Mouse (Mus musculus): Measurements from ENCODE around the gene Ankfy1. TPM values are rescaled to one million over a fixed set of nuclear protein-coding genes. Genes with fewer than 3 reads are reported as not detected.
"Not testable (repeated sequence)": the region's sequence is repeated elsewhere in the genome, so short reads cannot be mapped to it uniquely, and the experiment has no call there.

Gene Ankfy1
- polyA plus RNA-seq, 1 experiment from 2014 or later = 21.9 TPM

DNA sequence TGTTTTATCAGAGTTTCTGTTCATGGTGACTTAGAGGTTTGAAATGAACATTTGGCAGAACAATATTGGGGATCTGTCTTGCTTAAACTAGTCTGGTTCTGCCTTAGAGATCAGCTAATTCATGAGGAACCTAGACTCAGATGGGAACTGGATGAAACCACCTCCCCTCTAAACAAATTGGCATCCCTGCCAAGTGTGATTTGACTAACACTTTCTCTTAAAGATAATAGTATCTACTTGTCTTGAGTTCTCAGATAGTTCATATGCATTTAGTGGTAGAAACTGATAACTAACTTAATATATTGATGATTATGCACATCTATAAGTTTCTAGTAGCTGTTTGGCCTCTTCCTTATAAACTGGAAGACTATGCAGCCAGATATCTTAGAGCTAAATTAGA lies 3.1 kb upstream of the Ankfy1 start:
- no peak overlapping the region for H3K4me3 ChIP-seq
- no peaks in the 10 kb centered on the region for H3K36me3 ChIP-seq
- H3K27me3 ChIP-seq (ENCODE audit: insufficient read depth, poor library complexity, severe bottlenecking) = no peaks in the 10 kb centered on the region
- H3K9me3 ChIP-seq = no peaks in the 10 kb centered on the region
- peaks cover 19% of the 10 kb centered on the region for H3K4me1 ChIP-seq
- H3K27ac ChIP-seq = no peak overlapping the region
- no peak for DNase-seq (ENCODE audit: low spot score)

GRCm38 (mm10) chr11:72688242-72688641 lies 1.6 kb upstream of the Ankfy1 start:
- WGBS = 15% methylated on average over 5 of the region's 5 CpGs
- Histone ChIP-seq H3K27me3 (ENCODE audit: insufficient read depth, poor library complexity, severe bottlenecking) (no peaks in the 10 kb centered on the region), H3K27ac (0 out of 2 replicates have a peak overlapping the region, but pooled peaks have one; percentile 93), H3K36me3 (no peaks in the 10 kb centered on the region), H3K9me3 (no peaks in the 10 kb centered on the region), H3K4me1 (peaks cover 19% of the 10 kb centered on the region), H3K4me3 (no peak overlapping the region)
- DNase-seq (ENCODE audit: low spot score) = no peak

- peaks cover 19% of the 10 kb centered on the region for H3K4me1 ChIP-seq
- no peaks in the 10 kb centered on the region for H3K9me3 ChIP-seq
- no peaks in the 10 kb centered on the region for H3K27me3 ChIP-seq (ENCODE audit: insufficient read depth, poor library complexity, severe bottlenecking)
- peak overlapping the region; percentile 93 for H3K27ac ChIP-seq
- H3K4me3 ChIP-seq = peak overlapping the region; percentile 83
- no peaks in the 10 kb centered on the region for H3K36me3 ChIP-seq
- peak; percentile 85 for DNase-seq (ENCODE audit: low spot score)
- 40% methylated on average over 3 of the region's 3 CpGs for WGBS
Observed at GRCm38 (mm10) chr11:72689115-72689514, 691 bp upstream of the Ankfy1 start.

DNA sequence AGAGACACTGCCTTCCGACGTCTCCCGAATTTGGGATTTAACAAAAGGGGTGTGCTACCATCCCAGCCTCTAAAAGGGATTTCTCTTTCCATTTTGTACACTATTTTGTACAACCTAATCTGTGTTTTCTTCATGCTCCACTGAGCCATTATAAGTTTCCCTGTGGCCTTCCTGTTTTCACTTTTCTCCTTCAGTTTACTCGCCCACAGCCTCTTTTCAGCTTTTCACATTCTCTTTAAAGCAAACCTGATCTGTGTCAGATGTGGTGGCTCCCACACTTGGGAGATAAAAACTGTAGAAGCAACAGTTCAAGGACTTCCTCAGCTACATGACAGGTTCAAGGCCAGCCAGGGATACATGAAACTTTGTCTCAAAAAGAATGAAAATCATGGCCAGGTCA lies 2.5 kb downstream of the Ankfy1 start:
- no peak for DNase-seq (ENCODE audit: low spot score)
- no peaks in the 10 kb centered on the region for H3K27me3 ChIP-seq (ENCODE audit: insufficient read depth, poor library complexity, severe bottlenecking)
- H3K4me3 ChIP-seq = no peak overlapping the region
- H3K27ac ChIP-seq = no peak overlapping the region
- H3K4me1 ChIP-seq = peaks cover 19% of the 10 kb centered on the region
- H3K9me3 ChIP-seq = no peaks in the 10 kb centered on the region
- 87% methylated on average over 4 of the region's 4 CpGs for WGBS
- H3K36me3 ChIP-seq = 0 out of 2 replicates have a peak, but pooled peaks cover 3% of the 10 kb centered on the region

GRCm38 (mm10) chr11:72695025-72695424 lies 5.2 kb downstream of the Ankfy1 start:
- WGBS = 68% methylated on average over 3 of the region's 3 CpGs
- Histone ChIP-seq H3K4me1 (peaks cover 13% of the 10 kb centered on the region), H3K4me3 (no peak overlapping the region), H3K36me3 (0 out of 2 replicates have a peak, but pooled peaks cover 9% of the 10 kb centered on the region), H3K9me3 (no peaks in the 10 kb centered on the region), H3K27ac (no peak overlapping the region), H3K27me3 (ENCODE audit: insufficient read depth, poor library complexity, severe bottlenecking) (no peaks in the 10 kb centered on the region)
- no peak for DNase-seq (ENCODE audit: low spot score)

DNA sequence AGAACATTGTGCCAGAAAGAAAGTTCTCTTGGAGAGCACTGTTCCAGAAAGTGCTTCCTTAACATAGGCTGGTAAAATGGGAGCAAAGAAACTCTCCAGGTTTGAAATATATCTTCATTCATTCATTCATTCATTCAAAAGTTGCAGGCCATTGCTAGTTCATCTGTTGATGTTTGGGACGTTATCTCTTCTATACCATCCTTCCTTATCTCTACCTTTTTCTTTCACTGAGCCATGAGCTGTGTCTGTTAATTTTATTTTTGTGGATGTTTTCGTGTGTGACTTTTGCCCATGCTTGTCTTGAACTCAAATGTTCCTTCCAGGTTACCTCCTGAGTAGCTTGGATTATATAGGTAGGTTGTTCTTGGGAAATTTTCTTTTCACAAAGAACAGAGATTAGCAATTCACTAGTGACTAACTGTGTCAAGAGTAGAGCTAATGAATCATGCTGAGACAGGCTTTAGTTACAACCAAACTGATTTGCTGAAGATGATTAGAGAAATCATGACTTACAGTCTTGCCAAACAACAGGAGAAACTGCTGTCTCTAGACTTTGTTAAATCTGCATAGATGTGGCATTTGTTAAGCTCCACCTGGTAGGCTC lies 6.7 kb downstream of the Ankfy1 start:
- Histone ChIP-seq H3K36me3 (peaks cover 12% of the 10 kb centered on the region; the same call in 1 of the 2 replicates), H3K9me3 (no peaks in the 10 kb centered on the region), H3K4me1 (peaks cover 2% of the 10 kb centered on the region), H3K27me3 (ENCODE audit: insufficient read depth, poor library complexity, severe bottlenecking) (no peaks in the 10 kb centered on the region), H3K4me3 (no peak overlapping the region), H3K27ac (no peak overlapping the region)
- WGBS = 88% methylated on average over 2 of the region's 2 CpGs
- no peak for DNase-seq (ENCODE audit: low spot score)

DNA sequence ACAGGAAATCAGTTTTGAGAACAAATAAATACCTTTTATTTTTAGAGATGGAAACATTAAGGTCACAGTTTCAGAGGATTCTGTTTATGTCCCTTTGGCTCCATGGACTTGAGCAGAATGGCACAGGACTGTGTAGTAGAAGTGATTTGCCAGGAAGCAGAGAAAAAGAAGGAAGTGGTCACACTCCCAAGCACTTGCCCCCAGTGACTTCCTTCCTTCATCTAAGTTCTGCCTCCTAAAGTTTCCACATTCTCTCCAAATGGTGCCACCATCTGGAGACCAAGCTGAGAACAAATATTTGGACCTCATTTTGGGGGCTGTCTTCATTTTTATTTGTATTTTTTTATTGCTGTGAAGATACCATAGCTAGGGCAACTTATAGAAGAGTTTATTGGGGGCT lies 7.5 kb downstream of the Ankfy1 start:
- Histone ChIP-seq H3K36me3 (peaks cover 12% of the 10 kb centered on the region; the same call in 1 of the 2 replicates), H3K4me3 (no peak overlapping the region), H3K4me1 (no peaks in the 10 kb centered on the region; the same call in 1 of the 2 replicates), H3K9me3 (no peaks in the 10 kb centered on the region), H3K27me3 (ENCODE audit: insufficient read depth, poor library complexity, severe bottlenecking) (no peaks in the 10 kb centered on the region), H3K27ac (no peak overlapping the region)
- no peak for DNase-seq (ENCODE audit: low spot score)

DNA sequence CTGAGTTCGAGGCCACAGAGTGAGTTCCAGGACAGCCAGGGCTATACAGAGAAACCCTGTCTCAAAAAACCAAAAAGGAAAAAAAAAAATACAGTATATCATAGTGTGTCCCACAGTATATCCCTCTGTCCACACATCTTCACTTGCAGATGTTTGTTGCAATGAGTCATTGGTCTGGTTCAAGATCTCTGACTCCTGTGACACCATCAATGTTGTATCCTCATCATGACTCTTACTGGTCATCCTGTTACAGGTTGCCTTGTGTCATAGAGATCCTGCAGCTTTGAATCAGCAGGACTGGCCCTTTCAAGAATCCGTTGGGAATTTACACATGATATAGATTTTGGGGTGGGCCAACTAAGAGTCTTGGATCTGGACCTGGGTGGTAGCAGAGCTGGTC lies 15.3 kb downstream of the Ankfy1 start:
- H3K27me3 ChIP-seq (ENCODE audit: insufficient read depth, poor library complexity, severe bottlenecking); DNase-seq (ENCODE audit: low spot score); H3K4me1 ChIP-seq; H3K4me3 ChIP-seq; H3K9me3 ChIP-seq; H3K27ac ChIP-seq: not testable (repeated sequence)
- H3K36me3 ChIP-seq = peaks cover 15% of the 10 kb centered on the region
- 86% methylated on average over 2 of the region's 2 CpGs for WGBS

DNA sequence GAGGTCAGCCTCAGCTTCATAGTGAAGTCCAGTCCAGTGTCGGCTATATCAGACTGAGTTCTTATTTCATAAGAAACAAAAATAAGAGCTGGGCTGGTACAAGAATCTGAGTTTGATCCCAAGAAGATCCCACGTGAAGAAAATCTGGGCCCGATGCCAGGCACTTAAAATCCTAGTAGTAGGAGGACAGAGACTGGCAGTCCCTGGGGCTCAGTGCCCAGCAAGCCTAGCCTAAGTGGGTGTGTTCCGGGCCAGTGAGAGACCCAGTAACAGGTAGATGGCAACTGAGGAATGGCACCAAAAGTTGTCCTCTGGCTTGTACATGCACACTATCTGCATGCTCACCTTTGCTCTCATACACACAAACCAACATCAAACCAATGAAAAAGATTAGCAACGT lies 22.9 kb downstream of the Ankfy1 start:
- no peak for DNase-seq (ENCODE audit: low spot score)
- Histone ChIP-seq H3K27ac (no peak overlapping the region), H3K36me3 (peaks cover 32% of the 10 kb centered on the region), H3K4me1 (no peaks in the 10 kb centered on the region), H3K4me3 (no peak overlapping the region), H3K27me3 (ENCODE audit: insufficient read depth, poor library complexity, severe bottlenecking) (no peaks in the 10 kb centered on the region), H3K9me3 (no peaks in the 10 kb centered on the region)
- 95% methylated on average over 5 of the region's 5 CpGs for WGBS

GRCm38 (mm10) chr11:72718161-72718560 lies 28.4 kb downstream of the Ankfy1 start:
- no peak for DNase-seq (ENCODE audit: low spot score)
- Histone ChIP-seq H3K27ac (no peak overlapping the region), H3K36me3 (peaks cover 26% of the 10 kb centered on the region), H3K4me3 (no peak overlapping the region), H3K9me3 (no peaks in the 10 kb centered on the region), H3K4me1 (no peaks in the 10 kb centered on the region), H3K27me3 (ENCODE audit: insufficient read depth, poor library complexity, severe bottlenecking) (no peaks in the 10 kb centered on the region)
- 88% methylated on average over 3 of the region's 3 CpGs for WGBS

- Histone ChIP-seq H3K9me3 (no peaks in the 10 kb centered on the region), H3K4me3 (no peak overlapping the region), H3K4me1 (no peaks in the 10 kb centered on the region), H3K27ac (no peak overlapping the region), H3K36me3 (peaks cover 17% of the 10 kb centered on the region; the same call in 1 of the 2 replicates), H3K27me3 (ENCODE audit: insufficient read depth, poor library complexity, severe bottlenecking) (no peaks in the 10 kb centered on the region)
- no peak for DNase-seq (ENCODE audit: low spot score)
- WGBS = 76% methylated on average over 2 of the region's 2 CpGs
Observed at GRCm38 (mm10) chr11:72723165-72723564, 33.4 kb downstream of the Ankfy1 start.

GRCm38 (mm10) chr11:72723871-72724270 lies 34.1 kb downstream of the Ankfy1 start:
- Histone ChIP-seq H3K4me1 (no peaks in the 10 kb centered on the region), H3K9me3 (no peaks in the 10 kb centered on the region), H3K36me3 (peaks cover 21% of the 10 kb centered on the region), H3K27me3 (ENCODE audit: insufficient read depth, poor library complexity, severe bottlenecking) (no peaks in the 10 kb centered on the region), H3K4me3 (no peak overlapping the region), H3K27ac (no peak overlapping the region)
- no peak for DNase-seq (ENCODE audit: low spot score)

- H3K9me3 ChIP-seq = no peaks in the 10 kb centered on the region
- H3K27me3 ChIP-seq (ENCODE audit: insufficient read depth, poor library complexity, severe bottlenecking) = no peaks in the 10 kb centered on the region
- no peak for DNase-seq (ENCODE audit: low spot score)
- no peaks in the 10 kb centered on the region for H3K4me1 ChIP-seq
- peaks cover 40% of the 10 kb centered on the region for H3K36me3 ChIP-seq
- H3K4me3 ChIP-seq = no peak overlapping the region
- H3K27ac ChIP-seq = no peak overlapping the region
Observed at GRCm38 (mm10) chr11:72726023-72726422, 36.2 kb downstream of the Ankfy1 start.

DNA sequence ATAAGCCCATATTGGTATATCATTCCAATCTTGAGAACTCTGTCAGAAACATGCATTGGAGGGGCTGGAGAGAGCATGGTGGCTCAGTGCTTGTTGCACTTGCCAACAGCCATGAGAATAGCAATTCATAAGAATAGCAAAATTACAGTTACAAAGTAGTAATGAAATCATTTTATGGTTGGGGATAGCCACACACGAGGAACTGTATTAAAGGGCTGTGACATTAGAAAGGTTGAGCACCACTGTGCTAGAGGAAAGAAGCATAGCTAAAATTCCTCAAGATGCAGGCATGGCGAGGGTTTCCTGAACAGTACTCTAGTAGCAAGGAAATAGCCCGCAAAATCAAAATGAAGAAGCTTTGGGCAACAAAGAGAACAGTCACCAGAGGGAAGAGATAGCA lies 43.9 kb downstream of the Ankfy1 start:
- H3K27ac ChIP-seq = no peak overlapping the region
- 80% methylated on average over 3 of the region's 3 CpGs for WGBS
- H3K27me3 ChIP-seq (ENCODE audit: insufficient read depth, poor library complexity, severe bottlenecking) = no peaks in the 10 kb centered on the region
- H3K9me3 ChIP-seq = no peaks in the 10 kb centered on the region
- peaks cover 64% of the 10 kb centered on the region for H3K36me3 ChIP-seq
- DNase-seq (ENCODE audit: low spot score) = no peak
- H3K4me1 ChIP-seq = peaks cover 18% of the 10 kb centered on the region; the same call in 1 of the 2 replicates
- no peak overlapping the region for H3K4me3 ChIP-seq

All from heart, embryonic 10.5 days (tissue).